Mouse (Mus musculus) liver, postnatal 0 days (tissue): ENCODE data around the gene Nfe2l2.

ENCODE experiments used
- CTCF ChIP-seq: sonication (generic); IDR thresholded peaks from 2 replicates; pipeline ENCODE4 v1.5.1; 2016; ENCODE audit warnings: antibody characterized with exemption, low read depth
- EP300 ChIP-seq: IDR thresholded peaks from 2 replicates; pipeline ENCODE4 v1.6.1; 2016; ENCODE audit warnings: antibody characterized with exemption, low read depth, mild to moderate bottlenecking

GRCm38 (mm10) chr2:75642795-75643550 is 61.5 kb downstream of the Nfe2l2 start:
- TF ChIP-seq CTCF, result no peak
- TF ChIP-seq EP300, result peak; percentile 67; the same call in 1 of the 2 replicates
